Mouse (Mus musculus) embryonic facial prominence, embryonic 11.5 days (tissue): ENCODE measurements around the gene Med21. TPM values are rescaled to one million over a fixed set of nuclear protein-coding genes. Genes with fewer than 3 reads are reported as not detected.

Source experiments
- ATAC-seq: fragments of 200-750 bp; cut with Nextera tagmentation; replicated peaks from 2 replicates; pipeline ENCODE4 v1.8.0; 2017; ENCODE audit warnings: low read depth; ENCODE audit not compliant: insufficient number of reproducible peaks, low FRiP score, low TSS enrichment
- DNase-seq: peaks from one replicate; pipeline ENCODE4 v3.0.0-alpha.2; 2015; ENCODE audit warnings: low spot score
- H3K27ac ChIP-seq: fragments of 300-500 bp; sonication (generic); replicated peaks from 2 replicates; pipeline ENCODE4 v1.5.1; 2014; ENCODE audit warnings: mild to moderate bottlenecking, low read depth, low read length, control low read depth
- H3K27me3 ChIP-seq: fragments of 300-500 bp; sonication (generic); 2 replicates; pipeline ENCODE4 v1.6.1; 2014; ENCODE audit warnings: mild to moderate bottlenecking, low read length, moderate library complexity, mixed read lengths; ENCODE audit not compliant: control insufficient read depth, insufficient read depth
- H3K36me3 ChIP-seq: fragments of 300-500 bp; sonication (generic); replicated peaks from 2 replicates; pipeline ENCODE4 v1.6.1; 2014; ENCODE audit warnings: low read depth, mild to moderate bottlenecking, low read length, moderate library complexity, mixed read lengths; ENCODE audit not compliant: control insufficient read depth, insufficient read depth
- H3K4me1 ChIP-seq: fragments of 300-500 bp; sonication (generic); 2 replicates; pipeline ENCODE4 v1.6.1; 2014; ENCODE audit warnings: low read length, mixed read lengths; ENCODE audit not compliant: control insufficient read depth, insufficient read depth
- H3K4me2 ChIP-seq: fragments of 300-500 bp; sonication (generic); 2 replicates; pipeline ENCODE4 v1.6.1; 2014; ENCODE audit warnings: low read depth, mild to moderate bottlenecking, control low read depth, low read length, moderate library complexity
- H3K4me3 ChIP-seq: fragments of 300-500 bp; sonication (generic); 2 replicates; pipeline ENCODE4 v1.5.1; 2014; ENCODE audit warnings: low read depth, low read length, control low read depth
- H3K9ac ChIP-seq: fragments of 300-500 bp; sonication (generic); replicated peaks from 2 replicates; pipeline ENCODE4 v1.6.1; 2014; ENCODE audit warnings: mild to moderate bottlenecking, control low read depth, low read length
- H3K9me3 ChIP-seq: fragments of 300-500 bp; sonication (generic); replicated peaks from 2 replicates; pipeline ENCODE4 v1.6.1; 2016; ENCODE audit warnings: mild to moderate bottlenecking, low read length, inconsistent platforms, mixed read lengths; ENCODE audit not compliant: control insufficient read depth
- WGBS: fragments of 180-500 bp; shearing (Covaris S2); extraction: QIAGEN DNeasy Blood & Tissue Kit; methylation state at CpG from one replicate; pipeline ENCODE4 v1.1.7; 2014; 5-methylcytosine and 5-hydroxymethylcytosine counted together
- polyA plus RNA-seq: library from polyadenylated mRNA; unstranded; fragments of >200 nt; fragmentation: Nextera tagmentation; extraction: Ambion mirVana; gene quantifications from 2 replicates; pipeline ENCODE4 v1.2.1, GENCODE M21; 2014

Med21 gene
- polyA plus RNA-seq, 1 experiment from 2014 or later: 126 TPM

DNA sequence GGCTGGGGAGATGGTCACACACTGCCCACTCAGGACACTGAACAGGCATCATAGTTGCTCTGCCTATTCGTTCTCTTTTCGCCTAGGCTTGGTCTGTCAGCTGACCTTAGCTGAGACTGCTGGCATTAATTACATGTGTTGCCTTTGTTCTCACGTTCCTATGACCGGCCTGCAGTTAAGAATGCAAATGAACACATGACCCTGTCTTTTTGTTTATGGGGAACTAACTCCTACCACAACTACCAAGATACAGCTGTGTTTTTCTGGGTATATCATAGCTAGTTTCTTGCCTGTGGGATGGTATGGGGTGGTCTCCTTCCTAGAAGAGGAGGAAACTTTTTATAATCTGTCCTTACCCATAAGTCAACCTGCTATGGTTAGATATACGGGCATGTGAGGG, 46.5 kb downstream of the Med21 start:
- Histone ChIP-seq H3K4me2 (no peak overlapping the region), H3K4me3 (no peak overlapping the region), H3K27me3 (no peaks in the 10 kb centered on the region), H3K4me1 (no peaks in the 10 kb centered on the region), H3K27ac (no peak overlapping the region), H3K36me3 (no peaks in the 10 kb centered on the region), H3K9ac (no peak overlapping the region), H3K9me3 (no peaks in the 10 kb centered on the region)
- ATAC-seq: no peak
- no peak for DNase-seq
- 74% methylated on average over 5 of the region's 5 CpGs for WGBS

DNA sequence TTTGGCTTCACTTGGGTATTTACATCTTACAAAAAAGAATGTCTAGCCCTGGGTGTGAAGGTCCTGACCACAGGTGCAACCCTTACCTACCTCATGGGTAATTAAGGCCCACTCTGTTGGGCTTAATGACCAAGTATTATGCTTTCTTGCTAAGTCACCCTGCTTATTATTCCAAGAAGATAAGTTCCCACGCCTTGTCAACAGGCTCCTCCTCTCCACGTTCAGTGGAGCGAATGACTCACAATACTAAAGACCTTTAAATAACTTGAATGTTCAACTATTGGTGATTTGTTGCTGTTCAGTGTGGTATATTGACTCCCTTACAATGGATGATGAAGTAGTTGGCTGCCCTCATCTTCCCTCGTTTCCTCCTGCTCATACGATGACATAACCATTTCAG, 55.4 kb downstream of the Med21 start:
- 78% methylated on average over 5 of the region's 5 CpGs for WGBS
- H3K4me1 ChIP-seq: no peaks in the 10 kb centered on the region

DNA sequence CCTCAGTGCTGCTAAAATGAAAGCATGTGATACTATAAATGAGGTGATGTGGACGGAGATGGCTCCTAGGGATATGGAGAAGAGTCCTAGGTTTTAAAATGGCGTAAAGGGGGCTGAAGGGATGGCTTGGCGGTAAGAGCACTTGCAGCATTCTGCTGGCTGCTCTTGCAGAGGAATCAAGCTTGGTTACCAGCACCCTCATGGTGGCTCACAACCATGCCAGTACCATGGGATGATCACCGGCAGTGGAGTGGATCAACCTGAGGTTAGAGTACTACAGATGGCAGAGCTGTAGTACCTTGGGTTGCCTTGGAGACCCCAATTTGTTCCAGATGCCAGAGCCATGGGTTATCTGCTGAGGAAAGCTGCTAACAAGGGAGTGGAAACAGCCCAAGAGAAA, 56.0 kb downstream of the Med21 start:
- no peaks in the 10 kb centered on the region for H3K4me1 ChIP-seq
- no peaks in the 10 kb centered on the region for H3K27me3 ChIP-seq
- no peaks in the 10 kb centered on the region for H3K36me3 ChIP-seq
- whole genome bisulfite sequencing: 89% methylated on average over 4 of the region's 4 CpGs
- ATAC-seq (no peak), DNase-seq (no peak)
- H3K9ac ChIP-seq: no peak overlapping the region
- no peak overlapping the region for H3K27ac ChIP-seq
- no peak overlapping the region for H3K4me3 ChIP-seq
- no peaks in the 10 kb centered on the region for H3K9me3 ChIP-seq
- H3K4me2 ChIP-seq: no peak overlapping the region

More for the DNA sequence above, 55.4 kb downstream of the Med21 start:
- no peak overlapping the region for H3K4me2 ChIP-seq
- ATAC-seq (no peak), DNase-seq (no peak)
- no peaks in the 10 kb centered on the region for H3K27me3 ChIP-seq
- no peak overlapping the region for H3K4me3 ChIP-seq
- H3K9ac ChIP-seq: no peak overlapping the region
- no peaks in the 10 kb centered on the region for H3K36me3 ChIP-seq
- H3K27ac ChIP-seq: no peak overlapping the region
- H3K9me3 ChIP-seq: no peaks in the 10 kb centered on the region

Other genes starting within 250 kb of the Med21 start
- gene Itpr2, start 140.3 kb upstream of the Med21 start, polyA plus RNA-seq: 3.3 and 3.9 TPM in 2 replicates
- 95.7 and 97.5 TPM in 2 replicates for gene Fgfr1op2, start 65.3 kb upstream of the Med21 start, polyA plus RNA-seq
- 87.8 and 96.1 TPM in 2 replicates for gene Ints13, start 64.7 kb upstream of the Med21 start, polyA plus RNA-seq
- gene Tm7sf3, start 277 bp downstream of the Med21 start, polyA plus RNA-seq: 31.4 and 31.8 TPM in 2 replicates
- 21.4 and 24.8 TPM in 2 replicates for gene Stk38l, start 82.4 kb downstream of the Med21 start, polyA plus RNA-seq
- 2.5 and 2.7 TPM in 2 replicates for gene Arntl2, start 153.5 kb downstream of the Med21 start, polyA plus RNA-seq
- not detected in 2 replicates for gene Smco2, start 207.6 kb downstream of the Med21 start, polyA plus RNA-seq
- 43.7 and 45.7 TPM in 2 replicates for gene Ppfibp1, start 245.9 kb downstream of the Med21 start, polyA plus RNA-seq